ENCODE assay signal across 8 mouse cellular contexts in genomic region chr7:44495086-44495485, GRCm38 (mm10). TPM values are rescaled to one million over a fixed set of nuclear protein-coding genes. Genes with fewer than 3 reads are reported as not detected.
A peak's percentile ranks its signal among the peaks of the same experiment; 100 is the strongest.
DNase-seq lines count a peak whose midpoint lies in the region; ATAC-seq and TF ChIP-seq lines count a peak whose summit lies in the region.

No protein-coding gene starts in this region.

- H3K4me2 ChIP-seq in kidney, embryonic 16.5 days (replicated peaks; ENCODE audit: low read depth, low read length): peak overlapping the region; percentile 93
- peak overlapping the region; percentile 85 for H3K4me2 ChIP-seq in hindbrain, embryonic 13.5 days
- peak overlapping the region; percentile 54 for H3K4me2 ChIP-seq in midbrain, embryonic 16.5 days (ENCODE audit: low read length)

- H3K4me1 ChIP-seq in kidney, embryonic 16.5 days (ENCODE audit: insufficient read depth, low read length): peaks cover 10% of the 10 kb centered on the region
- peaks cover 4% of the 10 kb centered on the region for H3K4me1 ChIP-seq in cortical plate, adult 2 months (ENCODE audit: control insufficient read depth, insufficient read depth, low read length)
- peaks cover 42% of the 10 kb centered on the region for H3K4me1 ChIP-seq in hindbrain, embryonic 13.5 days (replicated peaks)
- peaks cover 23% of the 10 kb centered on the region for H3K4me1 ChIP-seq in midbrain, embryonic 16.5 days (ENCODE audit: control insufficient read depth, insufficient read depth, low read length)

- H3K9ac ChIP-seq in kidney, embryonic 16.5 days (replicated peaks; ENCODE audit: low read length): peak overlapping the region; percentile 93
- H3K9ac ChIP-seq in hindbrain, embryonic 13.5 days: peak overlapping the region; percentile 93
- peak overlapping the region; percentile 4; the same call in 1 of the 2 replicates for H3K9ac ChIP-seq in midbrain, embryonic 16.5 days (ENCODE audit: low read depth, low read length)

- no peak for ATAC-seq in kidney, embryonic 16.5 days (ENCODE audit: low FRiP score, low TSS enrichment)
- ATAC-seq in hindbrain, embryonic 13.5 days (ENCODE audit: low FRiP score): no peak
- ATAC-seq in midbrain, embryonic 16.5 days: no peak

- H3K9me3 ChIP-seq in kidney, embryonic 16.5 days (ENCODE audit: low read length): no peaks in the 10 kb centered on the region
- H3K9me3 ChIP-seq in hindbrain, embryonic 13.5 days: no peaks in the 10 kb centered on the region
- H3K9me3 ChIP-seq in midbrain, embryonic 16.5 days (replicated peaks; ENCODE audit: control insufficient read depth, low read length, poor library complexity, severe bottlenecking): no peaks in the 10 kb centered on the region

- peak overlapping the region; percentile 77; the same call in 1 of the 2 replicates for H3K4me3 ChIP-seq in kidney, embryonic 16.5 days (ENCODE audit: low read length)
- H3K4me3 ChIP-seq in cortical plate, adult 2 months (ENCODE audit: insufficient read depth, low read length): peak overlapping the region; percentile 84
- H3K4me3 ChIP-seq in hindbrain, embryonic 13.5 days: peak overlapping the region; percentile 76
- H3K4me3 ChIP-seq in midbrain, embryonic 16.5 days (ENCODE audit: low read depth, low read length): peak overlapping the region; percentile 60

- TF ChIP-seq POLR2A in cortical plate, adult 2 months (IDR thresholded peaks at IDR 0.05; ENCODE audit: extremely low read depth, insufficient read depth, low read length): no peak

- 80% methylated on average over 7 of the region's 7 CpGs for WGBS in kidney, embryonic 16.5 days
- 89% methylated on average over 7 of the region's 7 CpGs for whole genome bisulfite sequencing in hindbrain, embryonic 13.5 days
- WGBS in midbrain, embryonic 16.5 days: 83% methylated on average over 7 of the region's 7 CpGs

- DNase-seq in kidney, postnatal 14 days: no peak
- DNase-seq in natural killer cell, adult 2 months (ENCODE audit: low spot score in 2 of 2): no peak
- DNase-seq in gastrocnemius, adult 18-20 months (ENCODE audit: low spot score): no peak
- DNase-seq in layer of hippocampus, adult 11-12 months (ENCODE audit: low spot score): no peak

- peaks cover 32% of the 10 kb centered on the region for H3K36me3 ChIP-seq in kidney, embryonic 16.5 days (ENCODE audit: insufficient read depth, low read length)
- H3K36me3 ChIP-seq in hindbrain, embryonic 13.5 days: peaks cover 42% of the 10 kb centered on the region
- peaks cover 25% of the 10 kb centered on the region for H3K36me3 ChIP-seq in midbrain, embryonic 16.5 days (ENCODE audit: control insufficient read depth, insufficient read depth, low read length)

- H3K27ac ChIP-seq in kidney, embryonic 16.5 days (ENCODE audit: low read length): no peak overlapping the region
- H3K27ac ChIP-seq in cortical plate, adult 2 months (ENCODE audit: insufficient read depth, low read length): no peak overlapping the region
- no peak overlapping the region for H3K27ac ChIP-seq in hindbrain, embryonic 13.5 days
- H3K27ac ChIP-seq in midbrain, embryonic 16.5 days (ENCODE audit: low read length): no peak overlapping the region

- no peaks in the 10 kb centered on the region for H3K27me3 ChIP-seq in kidney, embryonic 16.5 days (ENCODE audit: insufficient read depth, low read length)
- H3K27me3 ChIP-seq in hindbrain, embryonic 13.5 days: 0 out of 2 replicates have a peak, but pooled peaks cover 7% of the 10 kb centered on the region
- no peaks in the 10 kb centered on the region for H3K27me3 ChIP-seq in midbrain, embryonic 16.5 days (ENCODE audit: control insufficient read depth, insufficient read depth, low read depth, low read length)

- TF ChIP-seq CTCF in cortical plate, adult 2 months (IDR thresholded peaks at IDR 0.05; ENCODE audit: extremely low read depth, insufficient read depth, low read length): no peak

RNA-seq across cellular contexts. Expression of gene Emc10, which starts 1.2 kb away (rescaled TPM):
- 117 and 127 TPM in 2 replicates for polyA plus RNA-seq in kidney, embryonic 16.5 days (2015; fragmentation: Nextera tagmentation; extraction: Ambion mirVana)
- polyA plus RNA-seq in cortical plate, adult 2 months (2012; rRNA removed): 297 and 308 TPM in 2 replicates
- polyA plus RNA-seq in hindbrain, embryonic 13.5 days (2015; fragmentation: Nextera tagmentation; extraction: Ambion mirVana): 121 and 126 TPM in 2 replicates
- 121 and 137 TPM in 2 replicates for polyA plus RNA-seq in midbrain, embryonic 16.5 days (2015; fragmentation: Nextera tagmentation; extraction: Ambion mirVana)
- 10 to 100 TPM; 48.2 to 49.0 TPM for total RNA-seq in gastrocnemius, adult 18-20 months (2021)

RNA-seq across cellular contexts. Expression of gene Fam71e1, which starts 1.3 kb away (rescaled TPM):
- polyA plus RNA-seq in kidney, embryonic 16.5 days (2015; fragmentation: Nextera tagmentation; extraction: Ambion mirVana): 15.4 and 17.8 TPM in 2 replicates
- polyA plus RNA-seq in cortical plate, adult 2 months (2012; rRNA removed): 27.0 and 29.4 TPM in 2 replicates
- 32.2 and 37.4 TPM in 2 replicates for polyA plus RNA-seq in hindbrain, embryonic 13.5 days (2015; fragmentation: Nextera tagmentation; extraction: Ambion mirVana)
- polyA plus RNA-seq in midbrain, embryonic 16.5 days (2015; fragmentation: Nextera tagmentation; extraction: Ambion mirVana): 24.2 and 29.8 TPM in 2 replicates
- 1 to 10 TPM; 3.5 to 5.0 TPM for total RNA-seq in gastrocnemius, adult 18-20 months (2021)

RNA-seq across cellular contexts. Expression of gene Josd2, which starts 27.3 kb away (rescaled TPM):
- polyA plus RNA-seq in kidney, embryonic 16.5 days (2015; fragmentation: Nextera tagmentation; extraction: Ambion mirVana): 88.1 and 89.5 TPM in 2 replicates
- polyA plus RNA-seq in cortical plate, adult 2 months (2012; rRNA removed): 232 and 256 TPM in 2 replicates
- polyA plus RNA-seq in hindbrain, embryonic 13.5 days (2015; fragmentation: Nextera tagmentation; extraction: Ambion mirVana): 45.8 and 46.2 TPM in 2 replicates
- 39.5 and 39.6 TPM in 2 replicates for polyA plus RNA-seq in midbrain, embryonic 16.5 days (2015; fragmentation: Nextera tagmentation; extraction: Ambion mirVana)
- 10 to 100 TPM; 49.8 to 49.9 TPM for total RNA-seq in gastrocnemius, adult 18-20 months (2021)

RNA-seq across cellular contexts. Expression of gene Mybpc2, which starts 29.4 kb away (rescaled TPM):
- 0.12 and 0.14 TPM in 2 replicates for polyA plus RNA-seq in kidney, embryonic 16.5 days (2015; fragmentation: Nextera tagmentation; extraction: Ambion mirVana)
- 0.04 and 0.06 TPM in 2 replicates for polyA plus RNA-seq in cortical plate, adult 2 months (2012; rRNA removed)
- polyA plus RNA-seq in hindbrain, embryonic 13.5 days (2015; fragmentation: Nextera tagmentation; extraction: Ambion mirVana): 0.08 and 0.18 TPM in 2 replicates
- 0.16 and 0.17 TPM in 2 replicates for polyA plus RNA-seq in midbrain, embryonic 16.5 days (2015; fragmentation: Nextera tagmentation; extraction: Ambion mirVana)
- total RNA-seq in gastrocnemius, adult 18-20 months (2021): 1,000 to 10,000 TPM; 4,330 to 4,768 TPM

RNA-seq across cellular contexts. Expression of gene Aspdh, which starts 29.9 kb away (rescaled TPM):
- 6.9 and 7.7 TPM in 2 replicates for polyA plus RNA-seq in kidney, embryonic 16.5 days (2015; fragmentation: Nextera tagmentation; extraction: Ambion mirVana)
- polyA plus RNA-seq in cortical plate, adult 2 months (2012; rRNA removed): 8.2 and 8.7 TPM in 2 replicates
- polyA plus RNA-seq in hindbrain, embryonic 13.5 days (2015; fragmentation: Nextera tagmentation; extraction: Ambion mirVana): 5.6 and 6.5 TPM in 2 replicates
- polyA plus RNA-seq in midbrain, embryonic 16.5 days (2015; fragmentation: Nextera tagmentation; extraction: Ambion mirVana): 3.9 and 4.2 TPM in 2 replicates
- not detected for total RNA-seq in gastrocnemius, adult 18-20 months (2021)

Comparison
In these comparisons a context has a peak if more than half of its experiments do, and no peak if none do; other contexts are left out.
1. H3K9ac ChIP-seq: peak in every context shown above with its lines; median percentile 93 in kidney, embryonic 16.5 days; 93 in hindbrain, embryonic 13.5 days; 4 in midbrain, embryonic 16.5 days.